Mouse (Mus musculus): ENCODE measurements around the gene N4bp2l2.

DNA sequence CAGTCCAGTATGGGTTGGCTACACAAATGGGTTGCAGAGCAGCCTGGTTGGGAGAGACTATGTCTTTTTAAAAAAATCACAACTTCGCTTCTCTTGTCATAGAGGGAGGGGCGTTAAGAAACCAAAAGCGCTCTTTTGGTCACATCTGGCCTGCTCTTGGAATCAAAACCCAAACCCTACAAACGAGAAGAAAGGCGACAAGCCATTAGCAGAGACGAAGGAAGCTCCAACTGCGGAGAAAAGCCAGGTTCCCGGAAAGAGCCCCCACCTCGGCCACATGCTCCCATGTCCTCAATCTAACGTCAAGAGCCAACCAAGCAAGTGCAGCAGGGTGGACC, 1.2 kb downstream of the N4bp2l2 start:
- TF ChIP-seq CTCF (IDR thresholded peaks at IDR 0.05; ENCODE audit: control insufficient read depth, insufficient read depth, insufficient read length) (no peak), MYOD1 (IDR thresholded peaks at IDR 0.05; ENCODE audit: control insufficient read depth, insufficient read length, low read depth) (no peak)
